Mouse (Mus musculus): ENCODE results near the gene Gm960. TPM values are rescaled to one million over a fixed set of nuclear protein-coding genes. Genes with fewer than 3 reads are reported as not detected.
A peak's percentile ranks its signal among the peaks of the same experiment; 100 is the strongest.

Gm960 gene
- 3.8 and 4.3 TPM in 2 replicates for polyA plus RNA-seq (2015; fragmentation: Nextera tagmentation; extraction: Ambion mirVana)

GRCm38 (mm10) chr19:4698205-4698677 lies at the start of gene Gm960:
Gene Gm960 (minus strand): TSS chr19:4698668.
- Histone ChIP-seq H3K4me1 (replicated peaks) (peaks cover 15% of the 10 kb centered on the region), H3K36me3 (no peaks in the 10 kb centered on the region), H3K27me3 (peaks cover 36% of the 10 kb centered on the region), H3K4me3 (peak within 1 kb of the TSS; percentile 49), H3K27ac (peak within 1 kb of the TSS; percentile 79), H3K4me2 (peak within 1 kb of the TSS; percentile 56), H3K9me3 (no peaks in the 10 kb centered on the region), H3K9ac (peak within 1 kb of the TSS; percentile 74)
- whole genome bisulfite sequencing, result under 1% methylated on average over 34 of the region's 40 CpGs
- peak; percentile 92 for ATAC-seq (ENCODE audit: low FRiP score)

- WGBS, result 97% methylated on average over 9 of the region's 9 CpGs
- Histone ChIP-seq H3K4me2 (no peak overlapping the region), H3K36me3 (peaks cover 93% of the 10 kb centered on the region), H3K9ac (peak overlapping the region; percentile 15; the same call in 1 of the 2 replicates), H3K27ac (no peak overlapping the region), H3K27me3 (no peaks in the 10 kb centered on the region), H3K4me1 (replicated peaks) (no peaks in the 10 kb centered on the region), H3K4me3 (no peak overlapping the region), H3K9me3 (no peaks in the 10 kb centered on the region)
- no peak for ATAC-seq (ENCODE audit: low FRiP score)
Measured at GRCm38 (mm10) chr19:4747631-4748312, 49.3 kb upstream of the Gm960 start.

- Histone ChIP-seq H3K27ac (no peak overlapping the region), H3K4me3 (no peak overlapping the region), H3K4me2 (no peak overlapping the region), H3K9ac (no peak overlapping the region; the same call in 1 of the 2 replicates), H3K36me3 (peaks cover 95% of the 10 kb centered on the region), H3K9me3 (no peaks in the 10 kb centered on the region), H3K4me1 (replicated peaks) (no peaks in the 10 kb centered on the region), H3K27me3 (no peaks in the 10 kb centered on the region)
- ATAC-seq (ENCODE audit: low FRiP score), result no peak
- 85% methylated on average over 14 of the region's 14 CpGs for WGBS
Measured at GRCm38 (mm10) chr19:4746611-4747010, 48.1 kb upstream of the Gm960 start.

- Histone ChIP-seq H3K27ac (no peak overlapping the region), H3K27me3 (no peaks in the 10 kb centered on the region)
- 95% methylated on average over 10 of the region's 10 CpGs for WGBS
Measured at GRCm38 (mm10) chr19:4745681-4746080, 47.2 kb upstream of the Gm960 start.

GRCm38 (mm10) chr19:4745057-4745456 lies 46.6 kb upstream of the Gm960 start:
- Histone ChIP-seq H3K9ac (no peak overlapping the region), H3K27ac (no peak overlapping the region), H3K27me3 (no peaks in the 10 kb centered on the region), H3K4me3 (no peak overlapping the region), H3K4me2 (no peak overlapping the region), H3K9me3 (no peaks in the 10 kb centered on the region), H3K4me1 (replicated peaks) (no peaks in the 10 kb centered on the region), H3K36me3 (peaks cover 95% of the 10 kb centered on the region)
- 66% methylated on average over 9 of the region's 9 CpGs for WGBS
- ATAC-seq (ENCODE audit: low FRiP score), result no peak

More at GRCm38 (mm10) chr19:4745681-4746080, 47.2 kb upstream of the Gm960 start:
- H3K9me3 ChIP-seq, result no peaks in the 10 kb centered on the region
- peaks cover 95% of the 10 kb centered on the region for H3K36me3 ChIP-seq
- H3K4me2 ChIP-seq, result no peak overlapping the region
- no peak overlapping the region for H3K9ac ChIP-seq
- no peak for ATAC-seq (ENCODE audit: low FRiP score)
- no peaks in the 10 kb centered on the region for H3K4me1 ChIP-seq (replicated peaks)
- no peak overlapping the region for H3K4me3 ChIP-seq

- H3K4me2 ChIP-seq, result no peak overlapping the region
- no peaks in the 10 kb centered on the region for H3K9me3 ChIP-seq
- ATAC-seq (ENCODE audit: low FRiP score), result no peak
- 88% methylated on average over 14 of the region's 14 CpGs for WGBS
- H3K27ac ChIP-seq, result no peak overlapping the region
- no peaks in the 10 kb centered on the region for H3K27me3 ChIP-seq
- no peak overlapping the region for H3K9ac ChIP-seq
- H3K36me3 ChIP-seq, result peaks cover 95% of the 10 kb centered on the region
- no peak overlapping the region for H3K4me3 ChIP-seq
- H3K4me1 ChIP-seq (replicated peaks), result no peaks in the 10 kb centered on the region
Measured at GRCm38 (mm10) chr19:4744026-4744425, 45.6 kb upstream of the Gm960 start.

- no peak overlapping the region for H3K4me2 ChIP-seq
- no peaks in the 10 kb centered on the region for H3K27me3 ChIP-seq
- no peaks in the 10 kb centered on the region for H3K4me1 ChIP-seq (replicated peaks)
- 36% methylated on average over 5 of the region's 5 CpGs for WGBS
- no peak overlapping the region for H3K9ac ChIP-seq
- no peak for ATAC-seq (ENCODE audit: low FRiP score)
- H3K4me3 ChIP-seq, result no peak overlapping the region
- H3K27ac ChIP-seq, result no peak overlapping the region
- peaks cover 93% of the 10 kb centered on the region for H3K36me3 ChIP-seq
- no peaks in the 10 kb centered on the region for H3K9me3 ChIP-seq
Measured at GRCm38 (mm10) chr19:4743524-4743923, 45.1 kb upstream of the Gm960 start.

- WGBS, result 92% methylated on average over 6 of the region's 6 CpGs
- Histone ChIP-seq H3K4me3 (no peak overlapping the region), H3K36me3 (peaks cover 93% of the 10 kb centered on the region), H3K4me1 (replicated peaks) (no peaks in the 10 kb centered on the region), H3K4me2 (no peak overlapping the region), H3K27ac (no peak overlapping the region), H3K27me3 (no peaks in the 10 kb centered on the region), H3K9ac (no peak overlapping the region), H3K9me3 (no peaks in the 10 kb centered on the region)
- no peak for ATAC-seq (ENCODE audit: low FRiP score)
Measured at GRCm38 (mm10) chr19:4742229-4742628, 43.8 kb upstream of the Gm960 start.

GRCm38 (mm10) chr19:4741482-4741881 lies 43.0 kb upstream of the Gm960 start:
- Histone ChIP-seq H3K27ac (no peak overlapping the region), H3K9ac (no peak overlapping the region), H3K36me3 (peaks cover 93% of the 10 kb centered on the region), H3K4me2 (no peak overlapping the region), H3K4me3 (no peak overlapping the region), H3K9me3 (no peaks in the 10 kb centered on the region), H3K4me1 (replicated peaks) (no peaks in the 10 kb centered on the region), H3K27me3 (no peaks in the 10 kb centered on the region)
- WGBS, result 89% methylated on average over 10 of the region's 10 CpGs
- no peak for ATAC-seq (ENCODE audit: low FRiP score)

GRCm38 (mm10) chr19:4739762-4740161 lies 41.3 kb upstream of the Gm960 start:
- no peaks in the 10 kb centered on the region for H3K9me3 ChIP-seq
- H3K4me3 ChIP-seq, result no peak overlapping the region
- peaks cover 87% of the 10 kb centered on the region for H3K36me3 ChIP-seq
- no peak overlapping the region for H3K27ac ChIP-seq
- no peaks in the 10 kb centered on the region for H3K27me3 ChIP-seq
- no peak for ATAC-seq (ENCODE audit: low FRiP score)
- H3K4me2 ChIP-seq, result no peak overlapping the region
- 94% methylated on average over 5 of the region's 5 CpGs for WGBS
- H3K4me1 ChIP-seq (replicated peaks), result no peaks in the 10 kb centered on the region
- H3K9ac ChIP-seq, result no peak overlapping the region

GRCm38 (mm10) chr19:4739053-4739452 lies 40.6 kb upstream of the Gm960 start:
- no peaks in the 10 kb centered on the region for H3K9me3 ChIP-seq
- ATAC-seq (ENCODE audit: low FRiP score), result no peak
- H3K27me3 ChIP-seq, result no peaks in the 10 kb centered on the region
- no peaks in the 10 kb centered on the region for H3K4me1 ChIP-seq (replicated peaks)
- no peak overlapping the region for H3K27ac ChIP-seq
- H3K9ac ChIP-seq, result no peak overlapping the region
- no peak overlapping the region for H3K4me2 ChIP-seq
- WGBS, result 95% methylated on average over 11 of the region's 11 CpGs
- no peak overlapping the region for H3K4me3 ChIP-seq
- H3K36me3 ChIP-seq, result peaks cover 87% of the 10 kb centered on the region

- Histone ChIP-seq H3K27me3 (no peaks in the 10 kb centered on the region), H3K27ac (no peak overlapping the region), H3K9me3 (no peaks in the 10 kb centered on the region), H3K4me1 (replicated peaks) (no peaks in the 10 kb centered on the region), H3K36me3 (peaks cover 91% of the 10 kb centered on the region), H3K9ac (no peak overlapping the region), H3K4me2 (no peak overlapping the region), H3K4me3 (no peak overlapping the region)
- 91% methylated on average over 13 of the region's 13 CpGs for WGBS
- no peak for ATAC-seq (ENCODE audit: low FRiP score)
Measured at GRCm38 (mm10) chr19:4737866-4738265, 39.4 kb upstream of the Gm960 start.

GRCm38 (mm10) chr19:4733052-4733451 lies 34.6 kb upstream of the Gm960 start:
- 92% methylated on average over 3 of the region's 3 CpGs for WGBS
- no peak for ATAC-seq (ENCODE audit: low FRiP score)
- Histone ChIP-seq H3K36me3 (peaks cover 91% of the 10 kb centered on the region), H3K9ac (no peak overlapping the region), H3K9me3 (no peaks in the 10 kb centered on the region), H3K4me3 (no peak overlapping the region), H3K27me3 (no peaks in the 10 kb centered on the region), H3K4me1 (replicated peaks) (no peaks in the 10 kb centered on the region), H3K4me2 (no peak overlapping the region), H3K27ac (no peak overlapping the region)
